Mouse (Mus musculus): ENCODE results near the gene Cntrl. TPM values are rescaled to one million over a fixed set of nuclear protein-coding genes. Genes with fewer than 3 reads are reported as not detected.

Cntrl gene
- polyA plus RNA-seq, 1 experiment from 2014 or later, result 30.8 TPM

DNA sequence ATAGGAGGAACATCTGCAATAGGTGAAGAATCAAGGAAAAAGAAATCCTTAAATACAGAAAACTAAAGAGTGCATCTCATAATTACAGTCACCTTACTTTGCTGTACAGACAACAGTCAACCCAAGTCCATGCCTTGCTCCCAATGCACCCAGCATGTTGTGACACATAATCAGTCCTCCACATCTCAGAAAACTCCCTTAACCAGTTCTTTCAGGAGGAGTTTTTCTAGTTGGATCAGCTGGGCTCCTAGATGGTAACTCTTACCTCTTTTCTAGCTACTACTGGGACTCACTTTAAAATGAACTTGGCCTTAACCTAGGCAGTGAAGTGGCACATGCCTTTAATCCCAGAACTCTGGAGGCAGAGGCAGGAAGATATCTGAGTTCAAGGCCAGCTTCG is 84.7 kb downstream of the Cntrl start:
- ATAC-seq (ENCODE audit: insufficient read depth), result no peak
- Histone ChIP-seq H3K4me1 (ENCODE audit: insufficient read depth) (no peaks in the 10 kb centered on the region), H3K9me3 (ENCODE audit: low read depth, low read length) (no peaks in the 10 kb centered on the region), H3K27me3 (ENCODE audit: insufficient read depth, low read length) (no peaks in the 10 kb centered on the region), H3K9ac (no peak overlapping the region), H3K4me2 (no peak overlapping the region), H3K4me3 (ENCODE audit: low read depth, low read length) (no peak overlapping the region), H3K36me3 (ENCODE audit: insufficient read depth) (peaks cover 29% of the 10 kb centered on the region), H3K27ac (ENCODE audit: low read depth) (no peak overlapping the region)
- no peak for DNase-seq
- 80% methylated on average over 1 of the region's 1 CpGs for WGBS
- TF ChIP-seq CTCF (IDR thresholded peaks at IDR 0.05; ENCODE audit: low read depth), result no peak

DNA sequence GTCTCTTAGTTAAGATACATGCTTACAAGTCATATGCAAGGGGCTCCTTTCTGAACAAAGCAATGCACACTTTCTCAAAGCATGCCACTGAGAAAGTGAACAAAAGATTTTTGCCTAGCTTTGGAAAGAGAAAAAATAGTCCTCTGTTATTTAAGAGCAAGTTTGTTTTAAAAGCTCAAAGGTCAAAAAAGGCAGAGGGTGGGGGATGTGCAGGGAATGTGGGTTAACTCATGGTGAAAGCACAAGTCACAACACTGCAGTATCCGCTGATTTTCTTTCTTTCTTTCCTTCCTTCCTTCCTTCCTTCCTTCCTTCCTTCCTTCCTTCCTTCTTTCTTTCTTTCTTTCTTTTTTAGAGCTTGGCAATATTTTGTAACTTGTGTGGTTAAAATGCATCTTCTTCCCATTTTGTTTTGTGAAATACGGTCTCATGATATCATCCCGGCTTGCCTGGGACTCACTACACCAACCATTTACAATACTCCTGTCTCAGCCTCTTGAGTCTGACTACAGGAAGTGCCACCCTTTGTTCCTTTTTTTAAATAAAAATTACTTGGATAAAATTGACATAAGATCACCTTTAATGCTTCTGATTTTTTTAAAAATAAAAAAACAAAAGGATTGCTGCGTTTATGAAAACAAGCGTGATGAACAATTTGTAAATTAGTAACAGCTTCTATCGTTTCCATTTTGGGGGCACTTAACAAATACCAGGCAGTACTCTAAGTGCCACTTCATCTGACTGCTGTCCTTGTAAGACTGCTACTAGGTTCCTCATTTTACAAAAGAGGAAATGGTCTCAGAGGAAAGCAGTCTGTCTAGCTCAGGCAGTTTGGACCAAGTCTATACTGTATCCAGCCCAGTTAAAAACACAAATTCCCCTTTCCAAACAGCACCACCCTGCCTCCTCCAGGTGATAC is 86.6 kb downstream of the Cntrl start:
- H3K9ac ChIP-seq, result no peak overlapping the region
- 68% methylated on average over 6 of the region's 6 CpGs for WGBS
- no peak for ATAC-seq (ENCODE audit: insufficient read depth)
- no peak overlapping the region for H3K27ac ChIP-seq (ENCODE audit: low read depth)
- peak; percentile 19 for DNase-seq
- H3K36me3 ChIP-seq (ENCODE audit: insufficient read depth), result peaks cover 12% of the 10 kb centered on the region
- no peak for TF ChIP-seq CTCF (IDR thresholded peaks at IDR 0.05; ENCODE audit: low read depth)
- no peaks in the 10 kb centered on the region for H3K9me3 ChIP-seq (ENCODE audit: low read depth, low read length)
- H3K4me1 ChIP-seq (ENCODE audit: insufficient read depth), result peaks cover 5% of the 10 kb centered on the region; the same call in 1 of the 2 replicates
- no peaks in the 10 kb centered on the region for H3K27me3 ChIP-seq (ENCODE audit: insufficient read depth, low read length)
- no peak overlapping the region for H3K4me3 ChIP-seq (ENCODE audit: low read depth, low read length)
- H3K4me2 ChIP-seq, result no peak overlapping the region

DNA sequence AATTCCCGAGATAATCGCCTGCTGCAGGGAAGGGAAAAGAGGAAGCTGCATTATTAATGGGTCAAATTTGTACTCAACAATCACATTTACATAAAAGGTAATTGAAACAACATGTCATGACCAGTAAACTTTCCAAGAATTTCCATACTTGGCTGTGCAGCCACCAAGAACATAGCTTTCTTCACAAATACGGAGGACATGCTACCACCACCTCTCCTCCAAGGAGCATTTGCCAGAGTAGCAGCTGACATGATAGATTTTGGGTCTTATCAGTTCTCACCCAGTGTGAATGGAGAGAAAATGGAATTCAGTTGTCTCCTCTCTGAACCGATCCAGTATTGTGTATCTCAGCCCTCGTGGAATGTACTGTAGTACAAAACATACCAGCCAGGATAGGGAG is 90.2 kb downstream of the Cntrl start:
- H3K4me1 ChIP-seq (ENCODE audit: insufficient read depth), result peaks cover 5% of the 10 kb centered on the region; the same call in 1 of the 2 replicates
- no peaks in the 10 kb centered on the region for H3K27me3 ChIP-seq (ENCODE audit: insufficient read depth, low read length)
- peak overlapping the region; percentile 86 for H3K4me2 ChIP-seq
- H3K36me3 ChIP-seq (ENCODE audit: insufficient read depth), result peaks cover 5% of the 10 kb centered on the region; the same call in 1 of the 2 replicates
- no peak for DNase-seq
- H3K27ac ChIP-seq (ENCODE audit: low read depth), result peak overlapping the region; percentile 33; the same call in 1 of the 2 replicates
- no peak for ATAC-seq (ENCODE audit: insufficient read depth)
- no peak for TF ChIP-seq CTCF (IDR thresholded peaks at IDR 0.05; ENCODE audit: low read depth)
- peak overlapping the region; percentile 100 for H3K4me3 ChIP-seq (ENCODE audit: low read depth, low read length)
- no peaks in the 10 kb centered on the region for H3K9me3 ChIP-seq (ENCODE audit: low read depth, low read length)
- peak overlapping the region; percentile 99 for H3K9ac ChIP-seq
- WGBS, result 5% methylated on average over 5 of the region's 5 CpGs

DNA sequence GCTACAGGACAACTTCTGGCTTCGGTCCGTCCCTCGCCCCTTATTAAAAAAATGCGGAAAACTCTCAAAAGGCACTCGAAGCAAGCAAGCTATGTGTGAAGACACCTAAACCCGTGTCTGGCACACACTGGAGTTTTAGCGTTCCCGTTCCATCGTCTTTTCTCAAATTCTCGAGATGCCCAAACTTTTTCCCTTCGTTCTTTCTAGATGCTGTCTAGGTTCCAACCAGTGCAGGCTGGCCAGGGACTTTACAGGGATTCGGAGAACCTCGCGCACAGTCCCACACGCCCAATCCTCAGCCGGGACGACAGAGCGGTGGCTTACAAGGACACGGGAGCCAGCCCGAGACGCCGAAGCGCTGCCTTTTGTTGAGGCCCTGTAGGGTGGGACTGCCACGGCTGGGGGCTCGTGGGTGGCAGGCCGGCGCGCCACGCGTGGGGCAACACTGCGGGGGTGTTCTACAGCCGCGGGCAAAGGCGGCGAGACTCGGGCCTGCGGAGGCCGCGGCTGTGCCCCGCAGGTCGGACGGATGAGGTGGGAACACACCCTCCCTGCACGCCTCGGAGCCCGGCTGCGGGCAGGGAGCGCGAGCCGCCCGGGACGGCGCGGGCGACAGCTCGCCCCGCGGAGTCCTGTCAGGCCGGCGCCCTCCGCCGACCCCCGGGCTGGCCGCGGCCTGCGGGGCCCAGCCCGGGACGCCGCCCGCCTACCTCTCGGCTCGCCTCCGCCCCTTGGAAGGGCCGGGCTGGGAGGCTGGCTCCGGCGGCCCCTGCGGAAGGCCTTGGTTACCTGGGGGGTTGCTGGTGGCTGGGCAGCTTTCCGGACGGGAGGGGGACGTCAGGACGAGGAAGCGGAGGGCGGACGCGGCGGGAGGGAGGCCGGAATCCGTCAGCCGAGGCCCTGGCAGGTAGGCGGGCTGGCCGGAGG is 90.9 kb downstream of the Cntrl start:
- DNase-seq, result peak; percentile 55
- Histone ChIP-seq H3K27me3 (ENCODE audit: insufficient read depth, low read length) (no peaks in the 10 kb centered on the region), H3K27ac (ENCODE audit: low read depth) (peak overlapping the region; percentile 98), H3K4me3 (ENCODE audit: low read depth, low read length) (peak overlapping the region; percentile 100), H3K4me2 (peak overlapping the region; percentile 86), H3K36me3 (ENCODE audit: insufficient read depth) (peaks cover 4% of the 10 kb centered on the region; the same call in 1 of the 2 replicates), H3K9ac (peak overlapping the region; percentile 99), H3K4me1 (ENCODE audit: insufficient read depth) (peaks cover 5% of the 10 kb centered on the region; the same call in 1 of the 2 replicates), H3K9me3 (ENCODE audit: low read depth, low read length) (no peaks in the 10 kb centered on the region)
- under 1% methylated on average over 85 of the region's 90 CpGs for WGBS
- TF ChIP-seq CTCF (IDR thresholded peaks at IDR 0.05; ENCODE audit: low read depth), result no peak
- ATAC-seq (ENCODE audit: insufficient read depth), result peak; percentile 84

DNA sequence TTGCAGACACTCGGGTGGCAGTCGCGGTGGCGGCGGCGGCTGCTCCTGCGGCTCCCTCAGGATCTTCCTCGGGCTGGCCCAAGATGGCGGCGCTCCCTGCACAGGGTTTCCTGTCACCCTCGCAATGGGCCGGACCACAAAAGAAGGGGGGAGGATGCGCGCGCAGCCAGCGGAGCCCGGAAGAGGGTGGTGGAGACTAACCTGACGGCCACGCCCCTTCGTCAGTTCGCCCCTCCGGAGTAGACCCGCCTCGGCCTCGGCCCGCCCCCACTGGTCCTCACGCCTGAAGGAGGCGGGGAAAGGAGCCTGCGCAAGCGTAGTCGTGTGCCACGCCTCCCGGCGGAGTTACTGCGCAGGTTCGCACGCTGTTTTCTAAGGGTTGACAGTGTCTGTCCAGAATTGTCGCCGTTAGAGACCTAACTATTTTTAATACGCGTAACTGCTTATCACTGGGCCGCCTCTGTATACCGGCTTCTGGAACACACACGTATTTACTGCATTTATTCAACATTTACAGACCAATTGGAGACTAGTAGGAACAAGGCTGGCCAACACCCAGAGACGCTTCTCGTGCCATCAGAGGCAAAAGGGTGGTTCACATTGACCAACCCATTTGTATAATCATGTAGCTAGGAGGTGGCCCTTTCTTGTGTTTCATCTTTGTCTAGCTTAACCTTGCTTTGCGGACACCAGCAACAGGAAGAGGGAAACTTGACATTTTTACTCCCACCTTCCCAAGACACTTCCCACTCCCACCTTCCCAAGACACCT is 91.8 kb downstream of the Cntrl start, which contains the start of gene Rab14:
Gene Rab14 (minus strand): TSS at position 223 of the 771 bp plus-strand sequence.
- Histone ChIP-seq H3K27ac (ENCODE audit: low read depth) (peak within 1 kb of the TSS; percentile 98), H3K4me3 (ENCODE audit: low read depth, low read length) (peak within 1 kb of the TSS; percentile 100), H3K27me3 (ENCODE audit: insufficient read depth, low read length) (no peaks in the 10 kb centered on the region), H3K9me3 (ENCODE audit: low read depth, low read length) (no peaks in the 10 kb centered on the region), H3K36me3 (ENCODE audit: insufficient read depth) (peaks cover 2% of the 10 kb centered on the region; the same call in 1 of the 2 replicates), H3K4me1 (ENCODE audit: insufficient read depth) (peaks cover 5% of the 10 kb centered on the region; the same call in 1 of the 2 replicates), H3K9ac (peak within 1 kb of the TSS; percentile 99), H3K4me2 (peak within 1 kb of the TSS; percentile 87)
- peak; percentile 33 for TF ChIP-seq CTCF (IDR thresholded peaks at IDR 0.05; ENCODE audit: low read depth)
- peak; percentile 100 for DNase-seq
- peak; percentile 98 for ATAC-seq (ENCODE audit: insufficient read depth)
- WGBS, result under 1% methylated on average over 43 of the region's 47 CpGs

DNA sequence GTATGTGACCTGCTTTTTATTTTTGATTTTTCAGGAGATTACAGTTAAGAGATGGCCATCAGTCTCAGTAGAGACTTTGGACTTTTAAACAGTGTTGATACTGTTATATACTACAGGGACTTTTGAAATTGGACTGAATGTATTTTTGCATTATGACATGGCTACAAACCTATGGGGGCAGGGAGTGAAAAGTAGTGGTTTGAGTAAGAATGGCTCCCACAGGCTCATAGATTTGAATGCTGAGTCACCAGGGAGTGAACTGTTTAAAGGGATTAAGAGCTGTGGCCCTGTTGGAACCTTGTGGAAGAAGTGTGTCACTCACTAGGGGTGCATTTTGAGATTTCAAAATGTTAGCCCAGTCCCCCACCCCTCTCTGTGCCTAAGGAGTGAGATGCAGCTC is 94.4 kb downstream of the Cntrl start:
- Histone ChIP-seq H3K9me3 (ENCODE audit: low read depth, low read length) (no peaks in the 10 kb centered on the region), H3K27ac (ENCODE audit: low read depth) (no peak overlapping the region), H3K36me3 (ENCODE audit: insufficient read depth) (no peaks in the 10 kb centered on the region), H3K4me1 (ENCODE audit: insufficient read depth) (peaks cover 5% of the 10 kb centered on the region; the same call in 1 of the 2 replicates), H3K4me2 (no peak overlapping the region), H3K27me3 (ENCODE audit: insufficient read depth, low read length) (no peaks in the 10 kb centered on the region), H3K9ac (no peak overlapping the region), H3K4me3 (ENCODE audit: low read depth, low read length) (no peak overlapping the region)
- no peak for ATAC-seq (ENCODE audit: insufficient read depth)
- DNase-seq, result no peak
- TF ChIP-seq CTCF (IDR thresholded peaks at IDR 0.05; ENCODE audit: low read depth), result no peak
